Mouse (Mus musculus): ENCODE results near the gene Gpr87.
"Not testable (repeated sequence)": the region's sequence is repeated elsewhere in the genome, so short reads cannot be mapped to it uniquely, and the experiment has no call there.

Gpr87 gene

DNA sequence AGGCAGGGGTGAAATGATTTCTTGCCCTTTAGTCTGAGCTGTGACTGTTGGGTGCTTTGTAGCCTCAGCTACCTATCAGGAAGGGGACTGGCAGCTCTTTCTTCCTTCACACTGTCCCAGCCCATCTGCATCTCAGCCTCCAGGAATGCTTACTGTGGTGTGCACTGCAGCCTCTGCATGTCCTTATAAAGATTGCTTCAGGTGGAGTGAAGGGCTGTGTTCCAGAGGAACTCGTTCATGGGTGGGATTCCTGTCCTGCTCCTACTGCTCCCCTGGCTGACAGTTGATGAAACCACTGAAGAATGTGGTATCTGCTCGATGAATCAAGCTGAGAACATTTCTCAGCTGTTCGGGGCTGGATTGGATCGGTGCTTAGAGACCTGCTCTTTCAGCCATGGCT, 7.6 kb downstream of the Gpr87 start:
- no peak for DNase-seq (ENCODE audit: low spot score)

DNA sequence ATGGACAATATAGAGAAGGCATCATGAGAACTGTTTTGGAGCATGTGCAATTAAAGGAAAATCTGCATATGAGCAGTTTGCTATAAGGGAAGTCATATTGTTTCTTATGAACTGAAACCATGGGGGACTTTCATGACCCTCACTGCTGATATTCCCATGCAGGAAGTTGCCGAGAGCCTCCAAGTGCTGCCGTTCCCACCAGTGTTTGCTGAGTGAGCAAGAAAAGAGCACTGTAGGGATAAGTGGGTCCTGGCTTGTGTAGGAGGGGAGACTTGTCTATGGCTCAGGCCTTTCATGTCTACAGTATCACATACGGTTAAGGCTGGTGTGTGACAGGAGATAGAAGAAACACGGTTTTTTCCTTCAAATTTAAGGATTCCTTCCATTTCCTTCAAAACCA, 9.2 kb downstream of the Gpr87 start:
- DNase-seq (ENCODE audit: low spot score), result no peak

DNA sequence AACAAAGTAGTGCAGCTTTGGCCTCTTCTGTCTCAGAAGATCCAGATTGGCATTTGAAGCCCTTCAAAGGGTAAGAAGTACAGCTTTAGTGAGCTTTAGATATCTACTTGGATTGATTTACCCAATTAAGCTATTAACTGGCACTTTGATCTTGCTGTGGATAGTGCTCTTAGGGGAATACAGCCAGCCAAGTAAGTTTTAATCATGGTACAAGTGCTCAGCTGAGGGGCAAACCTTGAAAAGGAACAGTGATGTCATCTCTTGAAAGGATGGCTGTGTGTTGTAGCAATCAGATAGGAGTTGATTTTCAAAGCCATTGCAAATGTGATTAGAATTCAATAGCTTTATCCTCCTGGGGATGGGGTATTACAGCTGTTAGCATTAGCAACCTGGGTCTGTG, 12.8 kb downstream of the Gpr87 start:
- DNase-seq (ENCODE audit: low spot score), result no peak

DNA sequence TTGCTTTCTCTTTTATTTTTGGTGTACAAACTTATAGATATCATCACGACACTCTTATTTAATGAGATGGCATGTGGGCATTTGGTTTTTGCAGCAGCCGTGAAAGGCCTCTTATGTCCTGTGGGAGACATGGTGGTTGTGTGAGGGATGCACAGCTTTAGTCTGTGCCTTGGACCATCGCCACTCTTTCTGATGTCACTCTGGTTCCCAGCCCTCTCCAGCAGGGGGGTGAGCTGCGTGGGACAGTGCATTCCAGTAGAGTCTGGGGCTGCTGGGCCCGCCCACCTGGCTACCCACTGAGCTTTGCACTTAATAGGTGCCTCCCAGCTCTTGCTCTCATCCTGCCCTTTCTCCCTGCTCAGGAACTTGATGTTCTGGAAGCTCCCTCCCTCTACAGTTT, 13.8 kb downstream of the Gpr87 start:
- no peak for DNase-seq (ENCODE audit: low spot score)

- no peak for DNase-seq (ENCODE audit: low spot score)
Measured at GRCm38 (mm10) chr3:59176871-59177270, 18.0 kb downstream of the Gpr87 start.

DNA sequence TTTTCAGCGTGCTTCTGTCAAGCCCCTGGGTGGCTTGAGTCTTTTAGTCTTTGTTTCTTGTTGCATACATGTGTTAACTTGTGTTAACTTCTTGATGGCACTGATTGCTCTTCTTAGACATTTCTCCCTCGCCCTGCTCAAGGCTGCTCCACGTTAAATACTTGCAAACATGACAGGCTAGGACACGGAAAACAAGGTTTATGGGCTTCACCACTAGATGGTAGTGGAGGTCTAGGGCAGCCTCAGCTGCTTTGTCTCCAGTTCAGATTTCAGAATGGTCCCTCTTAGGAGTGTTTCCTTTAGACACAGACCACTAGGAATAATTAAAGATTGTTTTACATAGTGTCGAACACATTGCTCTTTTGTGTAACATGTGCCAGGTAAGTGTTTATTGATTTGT, 19.7 kb downstream of the Gpr87 start:
- peak; percentile 66 for DNase-seq (ENCODE audit: low spot score)

GRCm38 (mm10) chr3:59174426-59175154, 20.3 kb downstream of the Gpr87 start:
- DNase-seq (ENCODE audit: low spot score), result no peak

DNA sequence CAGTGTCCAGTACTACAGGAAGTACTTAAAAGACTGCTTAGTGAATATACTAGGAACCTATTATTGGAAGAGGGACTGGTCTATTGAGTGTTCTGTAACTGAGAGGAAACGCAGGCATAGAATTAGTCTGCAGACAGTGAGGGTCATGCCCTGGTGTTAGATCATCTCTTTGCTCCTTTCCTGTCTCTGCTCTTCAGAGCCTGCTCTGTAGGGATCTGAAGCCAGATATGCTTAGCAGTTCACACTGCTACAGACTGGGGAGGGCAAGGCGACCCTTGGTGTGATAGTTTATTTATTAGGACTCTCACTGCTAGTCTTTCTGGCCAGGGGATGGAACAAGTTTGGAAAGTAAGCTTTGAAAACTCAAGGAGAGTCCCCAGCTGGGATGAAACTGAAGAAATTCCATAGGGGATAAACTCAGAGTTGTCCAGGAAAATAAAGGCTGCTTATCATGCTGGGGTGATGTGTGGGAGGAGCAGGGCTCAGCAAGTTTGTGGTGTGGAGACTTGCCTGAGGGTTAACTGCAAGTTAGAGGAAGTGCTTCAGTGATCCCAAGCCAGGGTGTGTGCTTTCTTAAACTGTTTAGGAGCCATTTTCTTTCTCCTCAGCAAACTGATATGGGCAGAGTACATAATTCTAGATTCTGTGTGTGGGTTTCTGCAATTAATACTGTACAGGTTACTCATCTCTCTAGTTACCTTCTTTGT, 24.8 kb downstream of the Gpr87 start:
- no peak for DNase-seq (ENCODE audit: low spot score)

- no peak for DNase-seq (ENCODE audit: low spot score)
Measured at GRCm38 (mm10) chr3:59169215-59169614, 25.7 kb downstream of the Gpr87 start.

DNA sequence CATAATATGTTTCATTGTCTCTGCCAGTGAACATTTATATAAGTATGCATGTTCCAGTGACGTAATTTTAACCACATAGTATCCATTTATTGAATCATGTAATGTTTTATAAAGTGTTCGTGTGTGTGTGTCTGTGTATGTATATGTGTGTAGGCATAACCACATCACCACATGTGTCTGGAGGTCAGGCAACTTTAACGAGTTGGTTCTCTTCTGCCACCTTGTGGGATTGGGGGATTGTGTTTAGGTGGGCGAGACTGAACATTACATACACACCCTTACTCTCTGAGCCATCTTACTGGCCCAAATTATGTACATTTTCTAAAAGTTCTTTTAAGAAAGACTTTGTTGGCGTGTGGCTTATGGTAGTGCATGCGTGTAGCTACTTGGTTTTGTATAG, 26.4 kb downstream of the Gpr87 start:
- no peak for DNase-seq (ENCODE audit: low spot score)

DNA sequence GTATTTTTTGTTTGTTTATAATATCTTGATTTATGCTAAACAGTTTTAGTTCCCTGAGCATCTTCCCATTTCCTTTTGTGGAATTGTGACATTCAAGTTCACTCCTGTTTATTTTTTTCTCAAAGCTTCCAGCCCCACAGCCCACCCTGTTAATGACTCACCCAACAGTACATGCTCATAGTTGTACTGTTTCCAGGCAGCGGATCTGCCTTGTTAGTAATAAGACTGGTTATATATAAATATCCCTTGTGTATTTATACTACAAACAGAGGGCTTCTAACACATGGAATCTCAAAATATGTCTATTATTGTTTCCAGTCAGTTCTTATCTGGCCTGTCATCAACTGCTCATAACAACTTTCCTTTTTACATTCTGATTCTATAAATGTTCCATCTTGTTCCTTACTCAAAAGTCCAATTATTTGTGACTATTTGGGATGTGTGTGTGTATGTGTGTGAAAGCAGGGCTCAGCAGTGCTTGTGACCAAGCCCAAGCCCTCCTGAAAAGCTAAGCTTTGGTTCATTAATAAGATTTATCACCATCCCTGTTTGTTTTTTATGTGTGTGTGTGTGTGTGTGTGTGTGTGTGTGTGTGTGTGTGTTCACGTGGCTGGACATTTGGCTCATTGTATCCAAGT, 27.4 kb downstream of the Gpr87 start:
- DNase-seq (ENCODE audit: low spot score), result no peak

DNA sequence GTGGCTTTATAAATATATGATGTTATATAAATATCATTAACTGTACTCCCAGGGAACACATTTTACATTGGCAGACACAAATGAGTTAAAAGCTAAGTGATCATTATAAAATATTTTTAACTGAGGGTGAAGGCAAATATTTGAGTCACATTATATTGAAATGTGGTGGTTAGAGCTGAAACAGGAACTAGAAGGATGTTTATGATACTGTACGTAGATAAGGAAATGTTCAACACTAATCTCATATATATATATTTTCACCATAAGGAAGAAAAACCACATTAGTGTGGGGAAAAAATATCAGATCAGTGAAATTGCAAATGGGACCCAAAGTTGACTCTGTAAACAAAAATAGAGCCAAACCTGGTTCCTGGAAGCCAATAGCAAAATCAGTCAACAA, 34.4 kb downstream of the Gpr87 start:
- no peak for DNase-seq (ENCODE audit: low spot score)

DNA sequence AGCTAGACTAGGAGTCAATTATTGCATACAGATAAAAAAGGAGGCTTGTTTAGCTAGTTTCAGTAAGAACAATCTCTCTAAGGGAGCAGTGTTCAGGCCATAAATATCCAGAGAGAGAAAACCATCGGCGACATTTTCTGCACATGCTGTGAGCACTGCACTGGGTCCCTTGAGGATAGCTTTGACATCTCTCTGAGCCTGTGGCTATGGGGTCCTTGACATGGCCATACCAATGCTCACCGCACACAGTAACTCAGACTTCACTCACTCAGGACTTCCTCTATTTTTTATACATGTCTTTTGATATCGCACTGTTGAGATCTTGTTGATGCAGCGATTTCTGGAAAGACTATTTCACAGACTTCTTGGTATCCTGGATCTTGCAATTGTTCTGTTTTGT, 37.9 kb downstream of the Gpr87 start:
- DNase-seq (ENCODE audit: low spot score), result no peak

- DNase-seq (ENCODE audit: low spot score), result no peak
Measured at GRCm38 (mm10) chr3:59155404-59155803, 39.5 kb downstream of the Gpr87 start.

DNA sequence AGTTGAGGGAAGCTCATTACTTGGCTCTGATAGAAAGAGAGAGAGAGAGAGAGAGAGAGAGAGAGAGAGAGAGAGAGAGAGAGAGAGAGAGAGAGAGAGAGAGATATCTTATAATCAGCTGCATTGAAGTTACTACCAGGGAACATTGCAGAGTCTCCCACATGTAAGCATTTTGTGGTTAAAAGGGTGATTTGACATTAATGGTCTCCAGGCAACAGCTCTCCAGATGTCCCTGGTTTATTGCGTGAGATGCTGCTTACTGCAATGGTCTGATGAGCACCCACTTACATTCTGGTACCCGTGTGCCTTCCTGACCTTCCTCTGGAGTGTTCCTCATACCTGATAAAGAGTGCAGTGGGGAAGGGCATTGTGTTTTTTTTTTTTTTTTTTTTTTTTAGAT, 40.0 kb downstream of the Gpr87 start:
- no peak for DNase-seq (ENCODE audit: low spot score)

GRCm38 (mm10) chr3:59153424-59153823, 41.5 kb downstream of the Gpr87 start, which contains the start of gene P2ry14:
Gene P2ry14, minus strand, starts transcription at chr3:59153618.
- no peak for DNase-seq (ENCODE audit: low spot score)

DNA sequence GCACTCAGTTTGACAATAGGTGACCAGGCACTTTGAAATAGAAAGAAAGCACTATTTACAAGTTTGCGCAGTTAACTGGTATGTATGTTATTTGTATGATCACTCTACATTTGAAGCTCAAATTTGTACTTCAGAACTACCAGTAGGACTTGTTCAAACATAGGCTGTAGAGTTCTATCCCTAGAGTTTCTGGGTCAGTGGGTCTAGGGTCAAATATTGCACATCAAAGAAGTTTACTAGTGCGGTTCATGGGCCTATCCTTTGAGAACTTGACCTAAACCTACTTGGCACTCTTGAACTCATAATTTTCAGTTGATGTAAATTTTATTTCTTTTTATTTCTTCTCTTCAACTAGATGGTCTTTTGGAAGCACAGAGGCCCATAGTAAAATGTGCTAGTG, 44.3 kb downstream of the Gpr87 start:
- no peak for DNase-seq (ENCODE audit: low spot score)

- DNase-seq (ENCODE audit: low spot score), result no peak
Measured at GRCm38 (mm10) chr3:59149646-59150045, 45.3 kb downstream of the Gpr87 start.

DNA sequence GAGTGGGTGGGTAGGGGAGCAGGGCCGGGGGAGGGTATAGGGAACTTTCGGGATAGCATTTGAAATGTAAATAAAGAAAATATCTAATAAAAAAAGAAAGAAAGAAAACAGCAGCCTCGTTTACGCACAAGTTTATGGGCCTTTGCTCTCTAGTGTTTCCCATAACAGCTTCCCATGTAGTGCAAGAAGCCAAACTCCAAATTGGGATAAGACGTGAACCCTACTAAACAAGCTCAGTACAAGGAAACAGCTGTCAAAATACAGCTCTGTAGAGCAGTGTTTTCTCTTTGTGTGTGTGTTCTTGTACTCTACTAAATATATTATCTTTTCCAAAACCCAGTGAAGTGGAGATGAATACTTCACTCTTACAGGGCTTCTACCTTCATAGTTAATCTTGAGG, 49.7 kb downstream of the Gpr87 start:
- no peak for DNase-seq (ENCODE audit: low spot score)

DNA sequence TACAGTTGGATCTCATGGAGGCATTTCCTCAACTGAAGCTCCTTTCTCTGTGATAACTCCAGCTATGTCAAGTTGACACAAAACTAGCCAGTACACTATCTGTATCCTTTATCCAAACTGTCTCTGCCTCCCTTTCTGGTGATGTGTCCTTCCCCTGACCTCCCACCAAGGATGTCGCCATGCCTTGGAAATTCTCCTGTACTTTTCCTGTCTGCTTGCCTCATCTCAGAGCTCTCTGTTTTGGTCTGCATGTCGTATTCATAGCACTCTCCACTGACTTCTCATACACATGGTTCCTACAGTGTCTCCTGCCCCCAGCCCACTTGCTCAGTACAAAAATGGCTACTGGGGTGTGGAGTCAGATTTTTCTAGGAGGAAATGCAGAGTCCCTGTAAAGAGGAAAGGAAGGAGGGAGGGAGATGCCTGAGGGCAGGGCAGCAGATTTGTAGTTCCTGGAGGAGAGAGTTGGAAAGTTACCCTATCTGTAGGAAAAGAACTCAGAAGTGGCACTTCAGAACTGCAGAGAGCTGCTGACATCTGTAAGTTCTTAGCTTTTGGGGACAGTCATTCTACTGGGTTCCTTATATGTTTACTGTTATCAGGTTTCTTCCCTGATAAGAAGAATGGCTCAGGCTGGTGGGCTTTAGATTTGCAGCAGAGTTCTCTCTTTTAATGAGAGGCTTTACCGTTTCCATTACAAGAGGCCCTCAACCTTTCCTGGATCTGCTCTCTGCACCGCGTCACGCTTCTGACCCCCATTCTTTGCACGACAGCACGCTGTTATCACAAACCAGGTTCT, 53.2 kb downstream of the Gpr87 start:
- no peak for DNase-seq (ENCODE audit: low spot score)

GRCm38 (mm10) chr3:59140941-59141340, 54.0 kb downstream of the Gpr87 start:
- DNase-seq (ENCODE audit: low spot score), result not testable (repeated sequence)

- no peak for DNase-seq (ENCODE audit: low spot score)
Measured at GRCm38 (mm10) chr3:59140115-59140514, 54.8 kb downstream of the Gpr87 start.
